Comparison of ENCODE assay signal across 20 mouse cellular contexts in genomic region chr14:78117671-78118070, GRCm38 (mm10). TPM values are rescaled to one million over a fixed set of nuclear protein-coding genes. Genes with fewer than 3 reads are reported as not detected.
"Had no signal": no experiment of that assay in that cellular context is flagged by ENCODE, and none has a peak within 500 bp of the region (broad histone marks: within the 10 kb centered on the region; RNA-seq: fewer than 3 reads in every experiment).

No protein-coding gene starts in this region.

- H3K9me3 ChIP-seq: lung, embryonic 15.5 days; megakaryocyte, embryonic 14.5 days; neural tube, embryonic 12.5 days; stomach, embryonic 15.5 days had no signal

- H3K4me3 ChIP-seq: lung, embryonic 15.5 days; megakaryocyte, embryonic 14.5 days; midbrain, embryonic 13.5 days; midbrain, embryonic 15.5 days; neural tube, embryonic 12.5 days; stomach, embryonic 15.5 days had no signal

- DNase-seq: lung, adult 2 months; lung, postnatal 14 days; lung, postnatal 36 days; right cerebral cortex, postnatal 14 days; thymus, adult 2 months; thymus, postnatal 25 days; thymus, postnatal 4 days had no signal

- H3K9ac ChIP-seq: lung, embryonic 15.5 days; midbrain, embryonic 13.5 days; midbrain, embryonic 15.5 days; neural tube, embryonic 12.5 days; stomach, embryonic 15.5 days had no signal

- H3K27ac ChIP-seq: lung, embryonic 15.5 days; macrophage; midbrain, embryonic 13.5 days; midbrain, embryonic 15.5 days; neural tube, embryonic 12.5 days; stomach, embryonic 15.5 days; stomach, postnatal 0 days had no signal

- H3K4me1 ChIP-seq: lung, embryonic 15.5 days; megakaryocyte, embryonic 14.5 days; midbrain, embryonic 15.5 days; stomach, embryonic 15.5 days had no signal

- H3K36me3 ChIP-seq: lung, embryonic 15.5 days; midbrain, embryonic 13.5 days; midbrain, embryonic 15.5 days; neural tube, embryonic 12.5 days; stomach, embryonic 15.5 days had no signal

- H3K27me3 ChIP-seq: lung, embryonic 15.5 days; megakaryocyte, embryonic 14.5 days; midbrain, embryonic 13.5 days; midbrain, embryonic 15.5 days; neural tube, embryonic 12.5 days; stomach, embryonic 15.5 days had no signal

- ATAC-seq: lung, postnatal 0 days; midbrain, embryonic 13.5 days; midbrain, embryonic 15.5 days had no signal

- H3K4me2 ChIP-seq: lung, embryonic 15.5 days; midbrain, embryonic 11.5 days; midbrain, embryonic 13.5 days; midbrain, embryonic 15.5 days; neural tube, embryonic 12.5 days; stomach, embryonic 15.5 days had no signal

RNA-seq across cellular contexts. Expression of gene Fam216b, which starts 28.9 kb away (rescaled TPM):
- polyA plus RNA-seq: macrophage; midbrain, embryonic 11.5 days; midbrain, embryonic 13.5 days; neural tube, embryonic 12.5 days; spleen, adult 2 months; stomach, embryonic 15.5 days; testis, adult 2 months; urinary bladder, adult 2 months had no signal
